Mouse (Mus musculus) spleen, postnatal 14 days (tissue): Measurements from ENCODE around the gene Zfp385c.

ENCODE experiments used
- DNase-seq, 2 experiments: peaks; one replicate each; pipeline ENCODE4 v3.0.0; 2021 to 2022; ENCODE audit warnings: low spot score in 2 of 2

Zfp385c gene

GRCm38 (mm10) chr11:100692164-100692616, at the start of gene Zfp385c:
TSS of gene Zfp385c (minus strand) at chr11:100692455.
- no peak for DNase-seq

DNA sequence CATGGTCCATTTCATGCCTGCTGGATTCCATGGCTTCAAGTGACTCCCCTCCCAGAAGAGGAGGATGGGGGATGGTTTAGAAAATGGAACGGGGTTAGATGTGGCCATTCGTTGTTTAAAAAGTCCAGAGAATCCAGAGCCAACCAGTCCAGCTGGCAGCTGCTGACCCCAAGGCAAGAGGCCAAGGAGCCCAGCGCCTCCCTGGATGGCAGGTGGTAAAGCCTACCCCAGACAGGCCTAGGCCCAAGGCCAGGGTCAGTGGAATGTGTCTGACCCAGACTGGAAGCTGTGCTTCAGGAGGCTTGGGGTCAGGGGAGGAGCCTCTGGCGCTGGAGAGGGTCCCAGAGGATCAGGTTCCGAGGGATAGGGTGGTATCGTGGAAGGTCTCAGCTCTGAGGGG, 49.1 kb upstream of the Zfp385c start:
- DNase-seq: no peak

DNA sequence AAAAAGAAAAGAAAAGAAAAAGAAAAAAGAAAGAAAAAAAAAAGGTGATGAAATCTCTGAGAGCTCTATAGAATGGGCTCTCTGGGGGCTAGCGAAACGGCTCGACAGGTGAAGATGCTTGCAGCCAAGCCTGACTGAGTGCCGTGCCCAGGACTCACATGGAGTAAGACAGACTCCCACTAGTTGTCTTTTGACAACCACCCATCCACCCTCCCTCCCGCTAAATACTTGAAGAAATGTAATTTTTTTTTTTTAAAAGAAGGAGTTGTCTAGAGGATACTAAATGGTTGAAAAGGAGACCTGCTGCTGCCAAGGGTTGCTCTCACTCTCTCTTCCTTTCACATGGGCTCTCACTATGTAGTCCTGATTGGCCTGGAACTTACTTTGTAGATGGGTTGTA, 46.5 kb upstream of the Zfp385c start:
- DNase-seq: no peak

DNA sequence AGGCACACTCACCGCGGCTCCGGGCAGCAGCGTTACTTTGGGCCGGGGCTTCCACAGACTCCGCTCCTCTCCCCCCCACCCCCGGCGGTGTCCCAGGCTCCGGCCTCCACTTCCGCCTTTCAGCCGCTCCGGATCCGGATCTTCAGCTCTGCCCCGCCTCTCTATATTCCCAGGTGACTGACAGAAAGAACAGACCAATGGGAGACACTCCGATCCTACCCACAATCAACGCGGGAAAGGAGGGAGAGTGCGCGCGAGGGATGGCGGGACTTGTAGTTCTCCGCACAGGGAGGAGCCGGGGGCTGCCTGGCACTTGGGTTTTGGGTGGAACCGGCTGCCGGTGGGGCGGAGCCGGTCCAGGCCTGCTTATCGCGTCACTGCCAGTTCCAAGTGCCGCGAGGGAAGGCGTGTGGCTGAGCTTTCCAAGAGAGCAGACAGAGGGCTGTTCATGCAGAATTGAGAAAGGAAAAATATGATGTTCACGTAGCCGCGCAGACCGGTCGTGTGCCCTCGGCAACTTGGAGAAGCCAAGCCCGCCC, 45.9 kb upstream of the Zfp385c start, which contains the start of gene Rab5c:
Rab5c (minus strand) TSS at position 150 of the 539 bp plus-strand sequence.
- peak; percentile 96 to 98 for DNase-seq

- DNase-seq: no peak
These were observed 45.0 kb upstream of the Zfp385c start for GRCm38 (mm10) chr11:100737105-100737733.

- DNase-seq: no peak
These were observed 44.5 kb upstream of the Zfp385c start for GRCm38 (mm10) chr11:100736746-100737080.

DNA sequence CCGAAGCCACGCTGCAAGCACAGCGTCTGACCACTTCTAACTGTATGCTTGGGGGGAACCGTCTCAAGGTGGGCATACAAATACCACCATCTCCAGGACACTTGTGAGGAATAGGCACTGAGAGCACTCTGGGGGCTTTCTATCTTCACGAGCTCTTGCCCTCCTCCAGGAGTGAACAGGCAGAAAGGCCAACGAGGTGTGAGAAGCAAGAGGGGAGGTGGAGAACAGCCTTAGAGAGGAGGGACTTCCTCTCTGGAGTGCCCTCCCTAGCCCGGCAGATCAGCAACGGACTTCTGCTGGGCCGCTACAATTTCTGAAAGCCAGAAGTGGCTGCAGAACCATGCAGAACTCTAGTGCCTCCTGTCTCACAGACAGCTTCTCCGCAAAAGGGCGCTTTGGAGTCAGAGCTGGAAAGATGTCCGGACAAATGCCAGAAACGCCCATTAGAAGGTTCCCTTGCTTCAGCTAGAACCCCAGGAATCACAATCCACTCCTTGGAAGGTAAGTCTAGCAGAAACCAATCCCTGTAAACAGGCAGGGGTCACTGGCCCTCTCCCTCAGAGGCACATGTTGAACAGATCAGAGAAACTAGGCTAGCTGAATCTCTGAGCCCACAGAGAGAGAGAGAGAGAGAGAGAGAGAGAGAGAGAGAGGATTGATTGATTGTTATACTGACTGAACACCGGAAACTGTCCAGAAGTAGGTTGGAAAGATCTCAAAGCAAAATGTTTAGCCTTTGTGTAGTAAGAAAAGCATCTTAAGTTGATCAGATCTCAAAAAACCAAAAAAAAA, 43.9 kb upstream of the Zfp385c start:
- peak in 1 of 2 experiments; percentile 9 for DNase-seq

- DNase-seq: no peak
These were observed 43.0 kb upstream of the Zfp385c start for GRCm38 (mm10) chr11:100735134-100735865.

DNA sequence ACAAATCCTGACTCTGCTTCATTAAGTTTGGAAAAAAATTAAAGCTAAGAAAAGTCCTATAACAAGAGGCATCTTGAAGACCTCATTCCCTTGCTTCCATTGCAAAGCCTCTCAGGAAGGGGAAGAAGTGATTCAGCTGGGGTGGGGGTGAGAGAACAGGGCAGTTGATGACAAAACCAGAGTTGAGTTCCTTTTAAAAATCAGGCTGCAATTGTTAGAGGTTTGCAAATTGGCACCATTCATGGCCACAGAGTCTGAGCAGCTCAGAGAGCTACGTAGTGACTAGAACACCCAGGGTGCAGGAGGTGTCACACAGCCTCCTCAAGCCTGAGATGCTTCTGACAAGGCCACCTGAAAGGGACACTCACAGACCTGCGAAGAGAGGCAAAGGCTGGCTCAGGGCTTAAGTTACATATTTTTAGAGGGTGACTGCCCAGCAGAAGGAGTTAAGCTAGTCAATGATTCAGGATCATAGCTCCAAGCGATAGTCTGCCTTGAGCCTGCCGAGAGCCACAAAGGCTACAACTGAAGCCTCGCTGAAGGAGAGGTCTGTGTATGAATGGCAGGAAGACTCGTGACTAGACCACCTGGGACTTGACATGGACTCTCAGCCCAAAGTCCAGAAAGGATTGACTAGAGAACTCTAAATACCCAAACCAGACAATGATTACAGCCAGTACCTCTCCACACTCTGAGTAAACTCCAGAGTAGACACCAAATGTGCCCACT, 38.4 kb upstream of the Zfp385c start:
- no peak for DNase-seq

GRCm38 (mm10) chr11:100729976-100730375, 37.7 kb upstream of the Zfp385c start:
- no peak for DNase-seq

- no peak for DNase-seq
These were observed 36.3 kb upstream of the Zfp385c start for GRCm38 (mm10) chr11:100728601-100729000.

- DNase-seq: no peak
These were observed 34.9 kb upstream of the Zfp385c start for GRCm38 (mm10) chr11:100727201-100727600.

GRCm38 (mm10) chr11:100724919-100725512, 32.8 kb upstream of the Zfp385c start:
- DNase-seq: no peak

DNA sequence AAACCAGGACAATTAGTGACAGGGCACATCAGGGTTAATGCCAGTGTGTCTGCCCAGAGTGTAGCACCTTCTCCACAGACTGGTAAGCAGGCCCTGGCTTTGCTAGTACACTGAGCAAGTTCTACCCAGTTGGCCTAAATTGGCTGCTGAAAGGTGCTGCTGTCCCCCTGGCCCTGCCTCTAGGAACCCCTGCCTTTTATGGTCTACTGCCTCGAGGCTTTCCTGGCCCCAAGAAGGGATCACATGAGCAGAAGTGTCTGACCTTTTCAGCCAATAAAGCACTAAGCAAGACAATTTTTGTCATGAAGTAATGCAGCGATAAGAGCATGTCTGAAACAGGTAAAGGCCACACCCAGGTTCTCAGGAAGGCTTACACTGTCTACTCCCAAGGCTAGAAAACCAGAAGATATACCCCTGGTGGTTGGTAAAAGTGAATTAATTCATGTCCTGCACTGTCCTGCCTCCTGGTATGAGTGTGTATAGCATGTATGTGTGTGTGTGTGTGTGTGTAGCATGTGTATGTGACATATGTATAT, 30.3 kb upstream of the Zfp385c start:
- DNase-seq: no peak

- DNase-seq: no peak
These were observed 29.7 kb upstream of the Zfp385c start for GRCm38 (mm10) chr11:100721776-100722492.

DNA sequence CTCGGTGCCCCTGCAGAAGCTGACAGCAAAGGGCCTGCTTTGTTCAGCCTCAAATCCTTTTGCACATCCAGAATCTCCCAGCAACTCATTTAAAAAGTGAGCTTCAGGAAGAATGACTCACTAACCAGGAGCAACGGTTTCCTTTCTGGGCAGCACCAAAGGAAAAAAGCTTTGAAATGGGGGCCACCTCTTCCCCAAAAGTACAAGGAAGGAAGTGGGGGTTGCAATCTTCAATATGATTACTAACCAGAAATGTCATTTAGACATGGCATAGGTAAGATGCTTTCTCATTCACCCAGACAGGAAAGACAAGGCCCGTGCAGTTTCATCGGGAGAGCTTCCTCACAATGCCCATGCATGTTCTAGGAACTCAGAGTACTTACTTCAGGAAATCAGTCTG, 29.0 kb upstream of the Zfp385c start:
- no peak for DNase-seq

GRCm38 (mm10) chr11:100720345-100720744, 28.1 kb upstream of the Zfp385c start:
- no peak for DNase-seq

- no peak for DNase-seq
These were observed 27.6 kb upstream of the Zfp385c start for GRCm38 (mm10) chr11:100719893-100720292.

- no peak for DNase-seq
These were observed 27.1 kb upstream of the Zfp385c start for GRCm38 (mm10) chr11:100719312-100719711.

GRCm38 (mm10) chr11:100718866-100719265, 26.6 kb upstream of the Zfp385c start:
- no peak for DNase-seq
